Mouse (Mus musculus) C2C12 (cell line): ENCODE measurements around the gene St6galnac6. TPM values are rescaled to one million over a fixed set of nuclear protein-coding genes. Genes with fewer than 3 reads are reported as not detected.
A peak's percentile ranks its signal among the peaks of the same experiment; 100 is the strongest.

Experiments
- H3K27me3 ChIP-seq: one replicate; pipeline ENCODE4 v1.6.1; 2011; ENCODE audit not compliant: control insufficient read depth, insufficient read depth, insufficient read length
- H3K36me3 ChIP-seq: one replicate; pipeline ENCODE4 v1.6.1; 2011; ENCODE audit not compliant: control insufficient read depth, insufficient read depth
- H3K4me3 ChIP-seq: one replicate; pipeline ENCODE4 v1.5.1; 2011; ENCODE audit warnings: mild to moderate bottlenecking, control low read depth; ENCODE audit not compliant: poor library complexity, insufficient read depth, severe bottlenecking
- H3K79me2 ChIP-seq: one replicate; pipeline ENCODE4 v1.6.1; 2011; ENCODE audit not compliant: control insufficient read depth, insufficient read depth
- H3K79me3 ChIP-seq: one replicate; pipeline ENCODE4 v1.6.1; 2011; ENCODE audit warnings: low read depth, control low read depth
- H3ac ChIP-seq: one replicate; pipeline ENCODE3; 2011; ENCODE audit warnings: low read depth; ENCODE audit not compliant: control insufficient read depth, insufficient read length
- CEBPB ChIP-seq: IDR thresholded peaks from one replicate; pipeline ENCODE4 v1.6.1; 2011; ENCODE audit warnings: low read depth, mild to moderate bottlenecking, control low read depth, moderate library complexity
- CTCF ChIP-seq: IDR thresholded peaks from one replicate; pipeline ENCODE4 v1.5.1; 2011; ENCODE audit not compliant: control insufficient read depth, insufficient read depth, insufficient read length
- FOSL1 ChIP-seq: IDR thresholded peaks from one replicate; pipeline ENCODE4 v1.8.0; 2011; ENCODE audit warnings: mild to moderate bottlenecking, low read length; ENCODE audit not compliant: poor library complexity, insufficient read depth, severe bottlenecking
- MAX ChIP-seq: IDR thresholded peaks from one replicate; pipeline ENCODE4 v1.6.1; 2011; ENCODE audit warnings: mild to moderate bottlenecking, control low read depth
- MYOD1 ChIP-seq: IDR thresholded peaks from one replicate; pipeline ENCODE4 v1.6.1; 2011; ENCODE audit warnings: low read depth; ENCODE audit not compliant: control insufficient read depth, insufficient read length
- MYOG ChIP-seq: IDR thresholded peaks from one replicate; pipeline ENCODE4 v1.6.1; 2011; ENCODE audit not compliant: control insufficient read depth, insufficient read length; ENCODE audit errors: extremely low read depth
- USF1 ChIP-seq: IDR thresholded peaks from one replicate; pipeline ENCODE4 v1.6.1; 2011; ENCODE audit warnings: low read depth, mild to moderate bottlenecking, control low read depth, moderate library complexity
- polyA plus RNA-seq: library from polyadenylated mRNA; unstranded; fragments of >200 nt; fragmentation: generic; extraction: Trizol; gene quantifications from one replicate; pipeline ENCODE4 v1.2.1, GENCODE M21; 2012; ENCODE audit warnings: missing spikeins

St6galnac6 gene
- polyA plus RNA-seq, 1 experiment = 59.1 TPM

DNA sequence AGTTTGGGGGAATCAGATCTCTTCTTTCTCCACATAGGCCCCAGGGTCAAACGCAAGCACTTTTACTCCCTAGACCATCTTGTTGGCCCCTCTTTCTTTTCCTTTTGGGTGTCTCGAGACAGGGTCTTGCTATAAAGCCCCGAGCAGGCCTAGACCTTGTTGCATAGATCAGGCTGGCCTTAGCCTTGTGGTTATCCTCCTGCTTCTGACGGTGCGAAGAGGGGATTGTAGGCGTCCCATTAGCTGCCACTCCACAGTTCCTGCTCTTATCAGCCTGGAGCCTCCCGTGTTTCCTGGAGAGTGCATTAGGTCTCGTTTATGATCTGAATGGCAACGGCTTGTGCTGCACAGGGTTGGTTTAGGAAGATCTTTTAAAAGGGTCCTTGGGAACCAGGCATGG is 44.6 kb downstream of the St6galnac6 start:
- Histone ChIP-seq H3K79me3 (no peaks in the 10 kb centered on the region), H3K27me3 (no peaks in the 10 kb centered on the region), H3ac (no peak overlapping the region), H3K4me3 (no peak overlapping the region), H3K79me2 (no peaks in the 10 kb centered on the region), H3K36me3 (no peaks in the 10 kb centered on the region)
- TF ChIP-seq CTCF (no peak), MYOD1 (no peak), CEBPB (no peak)

DNA sequence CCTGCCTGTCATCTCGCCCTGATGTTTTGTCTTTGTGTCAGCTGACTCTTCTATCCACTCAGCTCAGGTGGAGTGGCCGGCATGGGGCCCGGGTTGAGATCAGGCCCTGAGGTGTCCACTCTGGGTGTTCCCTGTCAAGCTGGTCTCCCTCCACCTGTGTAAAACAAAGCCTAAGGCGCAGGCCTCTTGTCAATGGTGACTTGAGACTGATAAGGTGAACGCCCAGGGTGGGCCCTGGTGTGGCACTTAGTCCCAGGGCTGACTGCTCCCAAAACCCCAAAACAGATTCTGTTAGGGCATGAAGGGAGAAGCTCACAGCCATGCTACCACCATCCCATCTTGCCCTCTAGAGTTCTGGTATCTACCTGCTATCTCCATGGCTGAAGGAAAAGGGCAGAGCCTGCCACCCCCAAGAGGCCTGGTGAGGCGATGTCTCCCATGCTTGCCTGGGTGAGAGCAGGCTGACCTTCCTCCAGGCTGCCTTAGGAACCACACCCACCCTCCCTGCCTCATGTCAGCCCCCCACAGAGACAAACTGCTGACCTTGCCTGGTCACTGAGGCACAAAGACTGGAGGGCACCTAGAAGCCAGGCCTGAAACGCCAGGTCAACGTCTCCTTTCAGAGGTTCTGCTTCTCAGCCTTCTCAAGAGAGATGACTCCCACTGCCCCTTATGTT is 45.4 kb downstream of the St6galnac6 start:
- H3K79me2 ChIP-seq = no peaks in the 10 kb centered on the region
- H3K27me3 ChIP-seq = no peaks in the 10 kb centered on the region
- H3K36me3 ChIP-seq = no peaks in the 10 kb centered on the region
- no peaks in the 10 kb centered on the region for H3K79me3 ChIP-seq
- H3ac ChIP-seq = no peak overlapping the region
- TF ChIP-seq MYOD1 (no peak), CEBPB (no peak), FOSL1 (no peak), CTCF (no peak), MAX (no peak)
- no peak overlapping the region for H3K4me3 ChIP-seq

DNA sequence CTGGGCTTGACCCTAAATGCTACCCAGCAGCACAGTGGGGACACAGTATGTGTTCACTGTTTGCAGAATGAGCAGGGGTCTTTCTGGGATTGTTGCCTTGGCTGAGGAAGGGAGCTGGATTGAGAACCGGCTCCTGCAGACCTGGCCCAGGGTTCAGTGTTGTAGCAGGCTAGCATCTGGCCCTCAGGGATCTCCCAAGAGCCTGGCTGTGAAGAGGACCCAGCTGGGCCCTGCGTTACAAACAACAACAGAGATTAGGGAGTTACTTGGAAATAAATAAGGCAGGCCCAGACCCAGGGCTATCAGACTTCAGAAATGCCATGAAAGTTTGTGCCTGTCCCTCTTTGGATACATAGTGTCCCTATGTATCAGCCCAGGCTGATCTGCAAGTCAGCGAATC is 46.1 kb downstream of the St6galnac6 start:
- H3K79me2 ChIP-seq = no peaks in the 10 kb centered on the region
- no peaks in the 10 kb centered on the region for H3K27me3 ChIP-seq
- no peaks in the 10 kb centered on the region for H3K79me3 ChIP-seq
- no peaks in the 10 kb centered on the region for H3K36me3 ChIP-seq
- H3ac ChIP-seq = no peak overlapping the region
- TF ChIP-seq CTCF (no peak), MAX (no peak), MYOD1 (no peak), CEBPB (no peak), USF1 (no peak), MYOG (no peak), FOSL1 (no peak)
- H3K4me3 ChIP-seq = no peak overlapping the region

DNA sequence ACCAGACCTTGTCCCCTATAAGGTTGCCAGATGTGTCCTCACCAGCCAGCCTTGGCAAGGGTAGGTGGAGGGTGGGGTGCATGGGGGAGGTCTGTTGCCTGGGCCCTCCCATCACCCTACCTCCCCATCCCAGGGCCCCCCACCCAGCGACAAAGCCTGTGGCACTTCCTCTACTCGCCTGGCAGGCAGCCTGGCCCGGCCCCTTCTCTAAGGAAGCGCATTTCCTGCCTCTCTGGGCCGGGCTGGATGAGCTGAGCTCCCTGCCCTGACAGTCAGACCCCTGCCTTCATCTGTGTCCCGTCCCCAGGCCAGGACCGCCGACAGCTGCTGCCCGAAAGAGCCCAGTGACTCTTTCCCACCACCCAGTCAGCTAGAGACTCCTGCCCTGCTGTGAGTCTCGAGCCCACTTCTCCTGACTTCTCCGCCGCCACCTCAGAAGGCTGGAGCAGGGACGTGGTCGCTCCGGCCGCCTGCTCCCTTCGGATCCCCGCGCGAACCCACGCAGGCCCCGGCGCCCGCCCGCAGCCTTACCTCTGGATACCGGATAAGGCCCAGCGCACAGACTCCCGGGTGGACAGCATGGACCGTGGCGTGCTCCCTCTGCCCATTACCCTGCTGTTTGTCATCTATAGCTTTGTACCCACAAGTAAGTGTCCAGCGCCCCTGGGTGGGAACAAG is 47.0 kb downstream of the St6galnac6 start, which contains the start of gene Eng:
Gene Eng, plus strand, starts transcription at position 217 of the 678 bp plus-strand sequence.
- H3ac ChIP-seq = no peak within 1 kb of the TSS
- no peaks in the 10 kb centered on the region for H3K27me3 ChIP-seq
- H3K79me2 ChIP-seq = no peaks in the 10 kb centered on the region
- H3K4me3 ChIP-seq = no peak within 1 kb of the TSS
- TF ChIP-seq MYOG (no peak), MAX (no peak), MYOD1 (no peak), CEBPB (no peak)
- H3K79me3 ChIP-seq = no peaks in the 10 kb centered on the region
- no peaks in the 10 kb centered on the region for H3K36me3 ChIP-seq

DNA sequence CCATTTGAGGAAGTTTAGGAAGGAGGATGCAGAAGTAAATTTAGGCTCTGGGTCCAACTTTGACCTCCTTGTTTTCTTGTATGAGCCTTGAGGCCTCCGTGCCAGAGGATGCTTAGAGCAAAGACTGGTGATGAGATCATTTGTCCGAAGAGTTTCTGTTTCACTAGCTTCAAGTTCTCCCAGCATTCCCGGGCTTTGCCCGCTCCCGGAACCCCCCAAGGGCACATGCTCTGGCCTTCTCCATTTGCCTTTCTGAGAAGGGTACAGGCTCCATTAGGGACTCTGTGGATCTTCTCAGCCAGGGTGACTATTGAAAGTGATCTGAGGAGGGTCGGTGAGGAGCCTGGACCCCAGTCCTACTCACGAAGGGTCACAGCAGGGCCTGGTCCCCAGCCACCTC is 47.9 kb downstream of the St6galnac6 start:
- Histone ChIP-seq H3ac (no peak overlapping the region), H3K79me2 (no peaks in the 10 kb centered on the region), H3K4me3 (no peak overlapping the region), H3K27me3 (no peaks in the 10 kb centered on the region), H3K36me3 (no peaks in the 10 kb centered on the region), H3K79me3 (no peaks in the 10 kb centered on the region)
- TF ChIP-seq MYOG (no peak), CEBPB (no peak), MYOD1 (no peak), FOSL1 (no peak), CTCF (no peak), USF1 (no peak), MAX (no peak)

DNA sequence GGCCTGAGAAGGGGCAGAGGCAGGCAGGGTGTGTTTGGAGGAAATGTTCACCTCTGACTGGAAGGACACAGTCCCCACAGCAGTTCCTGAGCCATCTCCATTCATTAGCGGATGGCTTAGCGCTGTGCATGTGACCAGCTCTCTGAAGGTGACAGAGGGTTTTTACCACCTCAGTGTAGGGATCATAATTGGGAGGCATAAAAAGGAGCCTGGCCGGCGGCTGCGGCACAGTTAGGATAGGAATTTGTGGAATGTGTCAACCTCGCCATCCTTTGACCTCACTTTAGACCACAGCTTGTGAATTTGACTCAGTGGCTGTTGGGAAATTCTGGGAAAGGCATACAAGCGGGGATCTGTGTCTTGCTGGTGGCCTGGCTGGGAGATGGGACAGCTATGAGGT is 54.3 kb downstream of the St6galnac6 start:
- Histone ChIP-seq H3K79me3 (no peaks in the 10 kb centered on the region), H3K27me3 (no peaks in the 10 kb centered on the region), H3K36me3 (no peaks in the 10 kb centered on the region), H3K4me3 (no peak overlapping the region), H3K79me2 (no peaks in the 10 kb centered on the region), H3ac (no peak overlapping the region)
- TF ChIP-seq CEBPB (peak; percentile 86), USF1 (peak; percentile 62), MAX (peak; percentile 39), CTCF (no peak)
